Mouse (Mus musculus) CH12.LX (cell line): ENCODE results near the gene Zmat5.

Experiments used
- CHD2 ChIP-seq: IDR thresholded peaks from 2 replicates; pipeline ENCODE4 v1.6.1; 2011; ENCODE audit warnings: low read length, improper control_type of control experiment
- CTCF ChIP-seq, 2 experiments: IDR thresholded peaks in 1 of 2; conservative IDR thresholded peaks in 1 of 2; 2 replicates each; pipeline ENCODE4 v1.5.1; 2011 to 2012; ENCODE audit warnings: low read depth in 2 of 2, low read length in 2 of 2, improper control_type of control experiment in 1 of 2, inconsistent platforms in 1 of 2, mild to moderate bottlenecking in 1 of 2, moderate library complexity in 1 of 2
- EP300 ChIP-seq: IDR thresholded peaks from 2 replicates; pipeline ENCODE4 v1.6.1; 2011; ENCODE audit warnings: low read length, improper control_type of control experiment
- IRF4 ChIP-seq: IDR thresholded peaks from 2 replicates; pipeline ENCODE4 v1.6.1; 2014; ENCODE audit warnings: low read depth, mild to moderate bottlenecking, inconsistent platforms, low read length, improper control_type of control experiment
- POLR2A ChIP-seq: IDR thresholded peaks from 2 replicates; pipeline ENCODE4 v1.6.1; 2011; ENCODE audit warnings: low read depth, mild to moderate bottlenecking, improper control_type of control experiment, low read length
- RCOR1 ChIP-seq: conservative IDR thresholded peaks from 2 replicates; pipeline ENCODE4 v1.6.1; 2012; ENCODE audit warnings: low read depth, mild to moderate bottlenecking, inconsistent platforms, low read length, improper control_type of control experiment
- SIN3A ChIP-seq: IDR thresholded peaks from 2 replicates; pipeline ENCODE4 v1.6.1; 2012; ENCODE audit warnings: low read length, improper control_type of control experiment, inconsistent platforms

- TF ChIP-seq CTCF (conservative IDR thresholded peaks at IDR 0.05 in 1 of 2, IDR thresholded peaks at IDR 0.05 in 1 of 2; ENCODE audit: low read depth in 2 of 2, low read length in 2 of 2), result no peak
- TF ChIP-seq IRF4, result no peak
- no peak for TF ChIP-seq EP300
- TF ChIP-seq POLR2A, result no peak
- no peak for TF ChIP-seq CHD2
- TF ChIP-seq RCOR1, result no peak
- no peak for TF ChIP-seq SIN3A
These were observed 64.8 kb downstream of the Zmat5 start for GRCm38 (mm10) chr11:4769293-4769692.
